Mouse (Mus musculus) thymus, adult 2 months (tissue): ENCODE measurements around the gene Etv3. TPM values are rescaled to one million over a fixed set of nuclear protein-coding genes. Genes with fewer than 3 reads are reported as not detected.
"Not testable (repeated sequence)": the region's sequence is repeated elsewhere in the genome, so short reads cannot be mapped to it uniquely, and the experiment has no call there.

Source experiments
- DNase-seq: peaks from one replicate; pipeline ENCODE4 v3.0.0; 2021
- H3K27ac ChIP-seq: fragments of 200-500 bp; 2 replicates; pipeline ENCODE4 v1.5.1; 2012; ENCODE audit warnings: low read length, control low read depth; ENCODE audit not compliant: control insufficient read depth, insufficient read depth
- H3K27me3 ChIP-seq: fragments of 200-500 bp; 2 replicates; pipeline ENCODE4 v1.6.1; 2012; ENCODE audit warnings: mild to moderate bottlenecking, low read length, moderate library complexity, mixed read lengths; ENCODE audit not compliant: control insufficient read depth, insufficient read depth
- H3K36me3 ChIP-seq: fragments of 200-500 bp; 2 replicates; pipeline ENCODE4 v1.6.1; 2012; ENCODE audit warnings: mild to moderate bottlenecking, low read length, moderate library complexity; ENCODE audit not compliant: control insufficient read depth, insufficient read depth
- H3K4me1 ChIP-seq: fragments of 200-500 bp; replicated peaks from 2 replicates; pipeline ENCODE4 v1.6.1; 2012; ENCODE audit warnings: low read length; ENCODE audit not compliant: control insufficient read depth, insufficient read depth
- H3K4me3 ChIP-seq: fragments of 200-500 bp; 2 replicates; pipeline ENCODE4 v1.5.1; 2012; ENCODE audit warnings: mild to moderate bottlenecking, low read length, control low read depth, moderate library complexity; ENCODE audit not compliant: control insufficient read depth, insufficient read depth
- CTCF ChIP-seq: fragments of 200-500 bp; IDR thresholded peaks from 2 replicates; pipeline ENCODE4 v1.5.1; 2012; ENCODE audit warnings: mild to moderate bottlenecking, control low read depth, low read length, moderate library complexity, borderline replicate concordance; ENCODE audit not compliant: control insufficient read depth, poor library complexity, insufficient read depth; ENCODE audit errors: extremely low read depth
- POLR2A ChIP-seq: fragments of 200-500 bp; IDR thresholded peaks from 2 replicates; pipeline ENCODE4 v1.6.1; 2012; ENCODE audit warnings: mild to moderate bottlenecking, low read length, control low read depth, moderate library complexity; ENCODE audit not compliant: control insufficient read depth, poor library complexity, insufficient read depth; ENCODE audit errors: extremely low read depth
- WGBS: fragments of 180-500 bp; shearing (Covaris S2); methylation state at CpG from one replicate; pipeline ENCODE4 v1.1.7; 2018; 5-methylcytosine and 5-hydroxymethylcytosine counted together
- polyA plus RNA-seq: library from polyadenylated mRNA; depleted of rRNA; stranded (reverse); fragments of >200 nt; gene quantifications from 2 replicates; pipeline ENCODE4 v1.2.3, GENCODE M21; 2012

The Etv3 gene
- polyA plus RNA-seq, 1 experiment: 38.4 TPM

DNA sequence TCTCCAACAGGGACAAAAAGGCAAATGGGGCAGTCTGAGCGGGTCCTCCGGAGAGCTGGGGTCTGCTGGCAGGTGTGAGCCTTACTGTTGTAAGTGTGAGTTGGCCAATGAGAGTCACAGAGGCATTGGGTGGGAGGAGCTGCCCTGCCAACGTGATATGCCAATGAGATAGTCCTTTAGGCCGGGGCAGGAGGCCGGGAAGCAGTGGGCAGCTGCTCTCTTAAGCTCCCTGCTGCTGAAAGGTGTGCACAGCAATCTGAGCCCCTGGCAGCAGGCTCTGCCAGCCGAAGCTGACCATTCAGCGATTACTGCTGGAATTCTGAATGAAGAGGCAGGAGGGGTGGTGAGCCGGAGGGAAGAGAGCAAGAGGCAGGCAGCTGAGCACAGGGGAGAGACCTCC is 15.5 kb downstream of the Etv3 start:
- WGBS: 93% methylated on average over 8 of the region's 8 CpGs
- H3K27ac ChIP-seq: no peak overlapping the region
- peaks cover 27% of the 10 kb centered on the region for H3K36me3 ChIP-seq

GRCm38 (mm10) chr3:87542481-87543215 is 17.4 kb downstream of the Etv3 start:
- no peaks in the 10 kb centered on the region for H3K27me3 ChIP-seq
- H3K27ac ChIP-seq: no peak overlapping the region
- no peak for DNase-seq
- no peak overlapping the region for H3K4me3 ChIP-seq
- no peak for TF ChIP-seq CTCF
- no peak for TF ChIP-seq POLR2A
- peaks cover 13% of the 10 kb centered on the region for H3K36me3 ChIP-seq
- WGBS: 95% methylated on average over 7 of the region's 7 CpGs
- H3K4me1 ChIP-seq: peaks cover 13% of the 10 kb centered on the region

More for the DNA sequence above, 15.5 kb downstream of the Etv3 start:
- DNase-seq: no peak
- no peak overlapping the region for H3K4me3 ChIP-seq
- H3K4me1 ChIP-seq: peaks cover 14% of the 10 kb centered on the region
- no peaks in the 10 kb centered on the region for H3K27me3 ChIP-seq
- no peak for TF ChIP-seq POLR2A
- no peak for TF ChIP-seq CTCF

GRCm38 (mm10) chr3:87545554-87545953 is 20.3 kb downstream of the Etv3 start:
- DNase-seq: no peak
- Histone ChIP-seq H3K36me3 (no peaks in the 10 kb centered on the region), H3K27me3 (no peaks in the 10 kb centered on the region), H3K4me1 (no peaks in the 10 kb centered on the region), H3K27ac (no peak overlapping the region), H3K4me3 (no peak overlapping the region)
- no peak for TF ChIP-seq CTCF
- no peak for TF ChIP-seq POLR2A
- 98% methylated on average over 3 of the region's 3 CpGs for WGBS

- no peaks in the 10 kb centered on the region for H3K27me3 ChIP-seq
- H3K4me1 ChIP-seq: peaks cover 3% of the 10 kb centered on the region
- no peaks in the 10 kb centered on the region for H3K36me3 ChIP-seq
- no peak for TF ChIP-seq CTCF
- no peak overlapping the region for H3K27ac ChIP-seq
- H3K4me3 ChIP-seq: no peak overlapping the region
- no peak for DNase-seq
- WGBS: 94% methylated on average over 10 of the region's 10 CpGs
These were observed 21.1 kb downstream of the Etv3 start for GRCm38 (mm10) chr3:87546291-87546721.

GRCm38 (mm10) chr3:87549908-87550307 is 24.7 kb downstream of the Etv3 start:
- H3K4me1 ChIP-seq: peaks cover 12% of the 10 kb centered on the region
- no peaks in the 10 kb centered on the region for H3K36me3 ChIP-seq
- no peak overlapping the region for H3K27ac ChIP-seq
- H3K27me3 ChIP-seq: no peaks in the 10 kb centered on the region
- TF ChIP-seq POLR2A (no peak), CTCF (no peak)
- no peak overlapping the region for H3K4me3 ChIP-seq
- DNase-seq: no peak
- WGBS: 37% methylated on average over 14 of the region's 14 CpGs

- TF ChIP-seq POLR2A: no peak
- TF ChIP-seq CTCF: no peak
- peaks cover 15% of the 10 kb centered on the region for H3K4me1 ChIP-seq
- H3K27ac ChIP-seq: no peak overlapping the region
- DNase-seq: no peak
- H3K4me3 ChIP-seq: no peak overlapping the region
- WGBS: 91% methylated on average over 4 of the region's 4 CpGs
- H3K36me3 ChIP-seq: no peaks in the 10 kb centered on the region
- no peaks in the 10 kb centered on the region for H3K27me3 ChIP-seq
These were observed 27.1 kb downstream of the Etv3 start for GRCm38 (mm10) chr3:87552327-87552726.

DNA sequence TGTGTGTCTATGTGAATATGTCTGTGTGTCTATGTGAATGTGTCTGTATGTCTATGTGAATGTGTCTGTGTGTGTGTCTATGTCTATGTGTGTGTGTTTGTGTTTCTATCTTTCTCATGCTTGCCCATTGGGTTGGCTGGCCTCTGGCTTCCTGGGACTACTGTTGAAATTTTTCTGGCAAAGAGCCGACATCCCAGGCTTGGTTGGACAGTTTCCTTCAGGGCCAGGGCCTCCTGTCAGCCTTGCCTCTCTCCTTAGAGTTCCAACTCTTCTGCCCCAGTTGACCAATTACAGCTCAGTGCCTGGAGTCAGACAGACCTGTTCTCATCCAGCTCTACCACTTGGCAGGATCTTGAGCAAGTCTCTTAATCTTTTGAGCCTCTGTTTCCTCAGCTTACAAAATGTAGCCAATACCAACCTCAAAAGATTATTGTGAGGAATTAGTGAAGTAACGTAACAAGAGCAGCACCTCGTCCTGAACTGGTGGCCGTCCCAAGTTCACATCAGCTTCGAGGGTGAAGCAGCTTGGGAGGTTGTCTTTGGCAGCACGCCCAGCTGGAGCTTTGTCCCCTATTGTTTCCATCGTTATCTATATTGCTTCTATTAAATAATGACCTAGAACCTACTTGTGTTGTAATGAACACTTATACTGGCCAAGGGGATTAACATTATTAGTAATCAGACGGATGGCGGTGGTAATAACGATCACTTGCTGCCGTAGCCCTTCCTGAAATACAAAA is 28.2 kb downstream of the Etv3 start:
- TF ChIP-seq POLR2A (no peak), CTCF (no peak)
- 91% methylated on average over 11 of the region's 11 CpGs for WGBS
- no peaks in the 10 kb centered on the region for H3K27me3 ChIP-seq
- H3K36me3 ChIP-seq: no peaks in the 10 kb centered on the region
- no peak overlapping the region for H3K27ac ChIP-seq
- H3K4me3 ChIP-seq: no peak overlapping the region
- peaks cover 15% of the 10 kb centered on the region for H3K4me1 ChIP-seq
- no peak for DNase-seq

DNA sequence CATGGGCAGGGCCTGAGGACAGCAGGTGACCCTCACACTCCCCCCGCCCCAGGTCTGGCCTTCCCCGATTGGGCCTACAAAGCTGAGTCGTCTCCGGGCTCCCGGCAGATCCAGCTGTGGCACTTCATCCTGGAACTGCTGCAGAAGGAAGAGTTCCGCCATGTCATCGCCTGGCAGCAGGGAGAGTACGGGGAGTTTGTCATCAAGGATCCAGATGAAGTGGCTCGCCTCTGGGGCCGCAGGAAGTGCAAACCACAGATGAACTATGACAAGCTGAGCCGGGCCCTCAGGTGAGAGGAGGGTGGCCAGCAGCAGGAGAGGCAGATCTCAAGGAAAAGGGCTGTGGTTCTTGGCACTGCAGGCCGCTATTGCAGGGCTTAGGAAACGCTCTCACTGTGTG is 29.7 kb downstream of the Etv3 start:
- H3K4me1 ChIP-seq: peaks cover 15% of the 10 kb centered on the region

More for the DNA sequence above, 29.7 kb downstream of the Etv3 start:
- not testable (repeated sequence) for H3K27ac ChIP-seq, H3K4me3 ChIP-seq, H3K36me3 ChIP-seq, DNase-seq, H3K27me3 ChIP-seq
- WGBS: 52% methylated on average over 13 of the region's 13 CpGs
